Mouse (Mus musculus) lung, adult 2 months (tissue): ENCODE data around the gene 5830411N06Rik. TPM values are rescaled to one million over a fixed set of nuclear protein-coding genes. Genes with fewer than 3 reads are reported as not detected.

Experiments
- DNase-seq: peaks from one replicate; pipeline ENCODE4 v3.0.0; 2022
- H3K4me1 ChIP-seq: fragments of 200-500 bp; 2 replicates; pipeline ENCODE4 v1.6.1; 2011; ENCODE audit warnings: low read length; ENCODE audit not compliant: control insufficient read depth, insufficient read depth
- H3K4me3 ChIP-seq: fragments of 200-500 bp; replicated peaks from 2 replicates; pipeline ENCODE3; 2011; ENCODE audit warnings: low read depth, mild to moderate bottlenecking, control low read depth, low read length; ENCODE audit errors: extremely low read depth
- CTCF ChIP-seq: fragments of 200-500 bp; IDR thresholded peaks from 2 replicates; pipeline ENCODE4 v1.5.1; 2011; ENCODE audit warnings: mild to moderate bottlenecking, low read length, control low read depth; ENCODE audit not compliant: insufficient read depth
- POLR2A ChIP-seq: fragments of 200-500 bp; IDR thresholded peaks from 2 replicates; pipeline ENCODE4 v1.6.1; 2011; ENCODE audit warnings: low read depth, mild to moderate bottlenecking, control low read depth, low read length, borderline replicate concordance; ENCODE audit errors: extremely low read depth
- WGBS: fragments of 180-500 bp; shearing (Covaris S2); methylation state at CpG from one replicate; pipeline ENCODE4 v1.1.7; 2018; 5-methylcytosine and 5-hydroxymethylcytosine counted together
- polyA plus RNA-seq: library from polyadenylated mRNA; depleted of rRNA; stranded (reverse); fragments of >200 nt; gene quantifications from 2 replicates; pipeline ENCODE4 v1.2.3, GENCODE M21; 2012

5830411N06Rik gene
- polyA plus RNA-seq, 1 experiment = 0.78 TPM

- no peak for TF ChIP-seq POLR2A
- WGBS = 78% methylated on average over 13 of the region's 13 CpGs
- DNase-seq = no peak
- Histone ChIP-seq H3K4me1 (no peaks in the 10 kb centered on the region), H3K4me3 (no peak overlapping the region)
Measured at GRCm38 (mm10) chr7:140224209-140224608, 22.9 kb upstream of the 5830411N06Rik start.

GRCm38 (mm10) chr7:140228476-140228875 lies 18.6 kb upstream of the 5830411N06Rik start:
- 83% methylated on average over 13 of the region's 13 CpGs for WGBS
- TF ChIP-seq POLR2A = no peak
- no peak for TF ChIP-seq CTCF

GRCm38 (mm10) chr7:140231026-140231425 lies 16.1 kb upstream of the 5830411N06Rik start:
- no peak overlapping the region for H3K4me3 ChIP-seq
- TF ChIP-seq CTCF = no peak
- no peak for TF ChIP-seq POLR2A
- no peak for DNase-seq
- no peaks in the 10 kb centered on the region for H3K4me1 ChIP-seq
- WGBS = 71% methylated on average over 2 of the region's 2 CpGs

More at GRCm38 (mm10) chr7:140228476-140228875, 18.6 kb upstream of the 5830411N06Rik start:
- DNase-seq = no peak
- Histone ChIP-seq H3K4me3 (no peak overlapping the region), H3K4me1 (no peaks in the 10 kb centered on the region)

- no peak for TF ChIP-seq POLR2A
- no peak for TF ChIP-seq CTCF
- Histone ChIP-seq H3K4me1 (no peaks in the 10 kb centered on the region), H3K4me3 (no peak overlapping the region)
- 97% methylated on average over 3 of the region's 3 CpGs for WGBS
- DNase-seq = no peak
Measured at GRCm38 (mm10) chr7:140233696-140234095, 13.4 kb upstream of the 5830411N06Rik start.

- DNase-seq = no peak
- Histone ChIP-seq H3K4me3 (no peak overlapping the region), H3K4me1 (no peaks in the 10 kb centered on the region)
- TF ChIP-seq POLR2A (no peak), CTCF (no peak)
- WGBS = 80% methylated on average over 7 of the region's 7 CpGs
Measured at GRCm38 (mm10) chr7:140253780-140254299, 6.8 kb downstream of the 5830411N06Rik start.

- no peaks in the 10 kb centered on the region for H3K4me1 ChIP-seq
- H3K4me3 ChIP-seq = no peak overlapping the region
- DNase-seq = no peak
- 86% methylated on average over 9 of the region's 9 CpGs for WGBS
- TF ChIP-seq POLR2A (no peak), CTCF (no peak)
Measured at GRCm38 (mm10) chr7:140295746-140296145, 48.7 kb downstream of the 5830411N06Rik start.

- Histone ChIP-seq H3K4me1 (no peaks in the 10 kb centered on the region), H3K4me3 (no peak overlapping the region)
- 69% methylated on average over 6 of the region's 6 CpGs for WGBS
- no peak for DNase-seq
- TF ChIP-seq CTCF (no peak), POLR2A (no peak)
Measured at GRCm38 (mm10) chr7:140296876-140297275, 49.8 kb downstream of the 5830411N06Rik start.

GRCm38 (mm10) chr7:140299416-140299815 lies 52.3 kb downstream of the 5830411N06Rik start:
- DNase-seq = no peak
- WGBS = 78% methylated on average over 3 of the region's 3 CpGs
- TF ChIP-seq CTCF = no peak
- no peak for TF ChIP-seq POLR2A
- no peaks in the 10 kb centered on the region for H3K4me1 ChIP-seq
- no peak overlapping the region for H3K4me3 ChIP-seq

- WGBS = 76% methylated on average over 3 of the region's 3 CpGs
- DNase-seq = no peak
- Histone ChIP-seq H3K4me3 (no peak overlapping the region), H3K4me1 (no peaks in the 10 kb centered on the region)
- TF ChIP-seq CTCF = no peak
- TF ChIP-seq POLR2A = no peak
Measured at GRCm38 (mm10) chr7:140319861-140320385, 72.8 kb downstream of the 5830411N06Rik start.

GRCm38 (mm10) chr7:140320558-140320957 lies 73.5 kb downstream of the 5830411N06Rik start, which contains the start of gene Olfr525:
Gene Olfr525 (plus strand): TSS chr7:140320858.
- no peaks in the 10 kb centered on the region for H3K4me1 ChIP-seq
- H3K4me3 ChIP-seq = no peak within 1 kb of the TSS
- DNase-seq = no peak
- TF ChIP-seq POLR2A (no peak), CTCF (no peak)
- 33% methylated on average over 1 of the region's 1 CpGs for WGBS
